Mouse (Mus musculus) pancreas, adult 10 weeks (tissue): ENCODE results near the gene Fam131c. TPM values are rescaled to one million over a fixed set of nuclear protein-coding genes. Genes with fewer than 3 reads are reported as not detected.

ENCODE experiments used
- polyA plus RNA-seq: library from polyadenylated mRNA; stranded (reverse); fragments of 350-450 nt; fragmentation: Illumina TruSeq; extraction: RNeasy Lipid Tissue Mini Kit (QIAGEN cat#74804); gene quantifications from one replicate; pipeline ENCODE4 v1.2.3, GENCODE M21; 2015; ENCODE audit warnings: low read depth, low replicate concordance; ENCODE audit not compliant: insufficient read depth

The Fam131c gene
- not detected for polyA plus RNA-seq

DNA sequence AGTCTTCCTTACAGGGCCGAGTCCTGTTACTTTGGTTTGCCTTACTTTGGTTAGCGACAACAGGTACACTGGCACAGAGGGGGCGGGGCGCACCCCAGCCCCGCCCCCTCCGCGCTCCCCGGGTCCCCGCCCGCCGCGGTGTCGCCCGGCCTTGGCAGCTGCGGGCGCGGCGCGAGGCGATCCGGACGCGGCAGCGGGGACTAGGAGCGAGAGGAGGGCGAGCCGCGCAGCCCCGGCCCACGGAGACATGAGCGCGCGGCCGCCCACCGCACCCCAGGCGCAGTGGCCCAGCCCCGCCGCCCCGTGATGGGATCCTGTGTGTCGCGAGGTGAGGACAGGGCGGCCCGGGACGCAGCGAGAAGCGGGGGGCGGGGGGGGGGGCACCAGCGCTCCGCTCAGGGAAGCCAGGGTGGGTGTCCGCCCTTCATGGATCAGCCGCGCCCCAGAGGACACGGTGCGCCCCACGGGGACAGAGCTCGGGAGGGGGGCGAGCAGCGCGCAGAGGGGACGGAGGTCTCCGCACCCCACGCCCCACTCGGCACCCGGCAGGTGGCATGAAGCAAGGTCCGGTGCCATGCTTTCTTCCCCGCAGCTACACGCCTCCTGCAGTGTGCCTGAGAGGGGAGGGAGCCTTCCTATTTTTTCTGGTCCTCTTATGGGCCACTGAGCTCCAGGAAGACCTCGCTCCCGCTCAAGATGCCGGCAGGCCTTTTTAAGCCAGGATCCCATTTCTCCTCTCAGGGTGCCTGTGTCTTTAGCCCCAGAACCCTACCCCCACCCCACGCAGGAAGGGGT, at the start of gene Fam131c:
TSS of gene Fam131c (plus strand) at position 224 of the 795 bp plus-strand sequence.

DNA sequence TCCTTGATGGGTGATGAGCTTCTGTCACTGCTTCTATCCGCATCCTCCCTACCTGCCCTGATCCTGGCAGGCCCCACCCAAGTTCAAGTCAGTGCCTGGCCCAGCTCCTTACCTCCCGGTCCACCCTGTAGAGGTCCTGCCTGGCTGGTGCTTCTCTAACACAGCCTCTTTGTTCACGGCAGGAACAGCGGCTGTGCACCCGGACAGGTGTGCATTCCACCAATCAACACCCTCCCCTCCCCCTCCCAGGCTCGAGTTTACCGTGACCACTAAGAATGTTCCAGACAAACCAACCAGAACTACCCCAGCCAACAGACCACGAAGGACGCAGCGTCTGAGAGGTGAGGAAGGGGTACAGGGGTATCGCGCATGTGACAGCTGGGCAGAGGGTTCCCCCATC, 30.5 kb downstream of the Fam131c start, which contains the start of gene Clcnka:
TSS of gene Clcnka (minus strand) at position 180 of the 400 bp plus-strand sequence.

DNA sequence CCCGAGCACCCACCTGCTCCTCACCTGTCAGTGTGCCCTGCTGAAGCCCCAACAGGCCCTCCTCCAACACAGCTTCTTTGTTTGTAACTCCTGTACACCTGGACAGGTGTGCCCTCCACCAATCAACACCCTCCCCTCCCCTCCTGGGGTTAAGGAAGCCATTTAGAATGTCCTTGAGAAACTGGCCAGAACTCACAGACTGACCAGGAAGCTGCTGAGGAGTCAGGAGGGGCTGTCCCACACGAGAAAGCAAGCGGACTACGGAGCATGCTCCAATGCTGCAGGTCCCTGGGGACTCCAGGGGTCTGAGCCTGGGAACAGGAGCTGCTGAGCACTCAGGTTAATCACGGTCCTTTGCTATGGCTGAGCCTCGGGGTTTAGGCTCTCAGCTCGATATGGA, 47.9 kb downstream of the Fam131c start, which contains the start of gene Clcnkb:
TSS of gene Clcnkb (minus strand) at position 91 of the 400 bp plus-strand sequence.

DNA sequence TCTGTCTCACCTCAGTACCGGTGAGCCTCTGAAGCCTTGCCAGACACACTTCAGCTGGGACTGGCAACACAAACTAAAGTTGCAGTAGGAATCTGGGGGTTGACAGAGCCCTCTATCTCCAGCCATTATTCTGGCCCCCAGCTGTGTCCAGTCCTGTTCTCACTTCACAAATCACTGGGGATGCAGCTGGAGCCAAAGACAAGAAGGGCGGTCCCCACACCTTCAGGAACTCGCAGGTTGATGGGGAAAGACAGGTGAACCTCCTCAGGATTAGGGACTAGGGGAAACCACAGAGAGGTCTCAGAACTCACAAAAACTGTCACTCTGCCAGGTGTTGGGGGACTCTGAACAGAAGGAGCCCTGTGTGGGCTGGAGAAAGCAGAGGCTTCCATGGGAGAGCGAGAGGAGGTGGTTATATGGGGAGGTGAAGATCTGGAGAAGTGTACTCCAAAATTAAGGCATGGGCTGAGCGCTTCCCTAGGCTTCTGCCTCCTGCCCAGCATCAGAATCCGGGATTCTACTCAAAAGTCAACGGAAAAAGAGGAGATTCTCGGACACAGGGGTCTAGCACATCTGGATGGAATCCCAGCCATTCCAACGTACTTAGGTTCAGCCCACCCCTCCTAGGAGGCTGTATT, 52.3 kb downstream of the Fam131c start, which contains the start of gene Hspb7:
TSS of gene Hspb7 (plus strand) at position 588 of the 638 bp plus-strand sequence.

Other genes with a start within 250 kb of the Fam131c start
- gene Szrd1, start 228.4 kb upstream of the Fam131c start, polyA plus RNA-seq, result 9.8 TPM
- 2.8 TPM for gene Fbxo42, start 220.3 kb upstream of the Fam131c start, polyA plus RNA-seq
- gene Rsg1, start 154.3 kb upstream of the Fam131c start, polyA plus RNA-seq, result not detected
- gene Arhgef19, start 128.7 kb upstream of the Fam131c start, polyA plus RNA-seq, result 9.7 TPM
- gene Epha2, start 67.0 kb upstream of the Fam131c start, polyA plus RNA-seq, result 3.7 TPM
- gene Clcnka, start 30.5 kb downstream of the Fam131c start, polyA plus RNA-seq, result not detected
- not detected for gene Clcnkb, start 47.8 kb downstream of the Fam131c start, polyA plus RNA-seq
- 1.5 TPM for gene Hspb7, start 52.6 kb downstream of the Fam131c start, polyA plus RNA-seq
- not detected for gene Srarp, start 67.9 kb downstream of the Fam131c start, polyA plus RNA-seq
- 6.1 TPM for gene Zbtb17, start 76.4 kb downstream of the Fam131c start, polyA plus RNA-seq
- gene Spen, start 170.4 kb downstream of the Fam131c start, polyA plus RNA-seq, result 4.5 TPM
- 4.0 TPM for gene Fblim1, start 237.9 kb downstream of the Fam131c start, polyA plus RNA-seq